Mouse (Mus musculus) heart, postnatal 10 days (tissue): ENCODE results near the gene Rif1. TPM values are rescaled to one million over a fixed set of nuclear protein-coding genes. Genes with fewer than 3 reads are reported as not detected.
"Not testable (repeated sequence)": the region's sequence is repeated elsewhere in the genome, so short reads cannot be mapped to it uniquely, and the experiment has no call there.

Experiments
- DNase-seq, 2 experiments: peaks; one replicate each; pipeline ENCODE4 v3.0.0; 2021
- intact Hi-C: fragments of 180-260 bp; cut with DNase I; formaldehyde crosslinking; loops from one replicate; pipeline ENCODE4 v1.15.1; 2025
- total RNA-seq, 2 experiments: library from RNA; stranded (reverse); gene quantifications; 2 replicates each; pipeline ENCODE4 v1.2.3; 2021

The Rif1 gene
- total RNA-seq, 2 experiments from 2014 or later: 24.4 to 32.7 TPM

DNA sequence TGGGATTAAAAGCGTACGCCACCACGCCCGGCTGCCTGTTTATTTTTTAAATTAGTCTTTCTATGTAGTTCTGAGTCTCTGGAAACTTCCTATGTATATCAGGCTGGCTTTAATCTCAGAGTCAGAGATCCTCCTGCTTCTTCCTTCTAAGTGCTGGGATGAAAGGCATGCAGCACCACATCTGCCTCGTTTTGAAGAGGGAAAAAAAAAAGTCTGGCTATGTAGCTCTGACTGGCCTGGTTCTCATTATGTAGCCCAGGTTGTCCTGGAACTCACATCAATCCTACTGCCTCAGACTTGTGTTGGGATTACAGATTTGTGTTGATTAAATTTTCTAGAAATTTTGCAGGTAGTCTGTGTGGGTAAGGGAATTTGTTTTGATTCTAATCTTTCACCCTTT is 1.8 kb upstream of the Rif1 start:
- intact Hi-C loops: loop anchor here (5.0 kb wide), 1 partner anchor 139 kb away; no protein-coding TSS in a partner anchor

DNA sequence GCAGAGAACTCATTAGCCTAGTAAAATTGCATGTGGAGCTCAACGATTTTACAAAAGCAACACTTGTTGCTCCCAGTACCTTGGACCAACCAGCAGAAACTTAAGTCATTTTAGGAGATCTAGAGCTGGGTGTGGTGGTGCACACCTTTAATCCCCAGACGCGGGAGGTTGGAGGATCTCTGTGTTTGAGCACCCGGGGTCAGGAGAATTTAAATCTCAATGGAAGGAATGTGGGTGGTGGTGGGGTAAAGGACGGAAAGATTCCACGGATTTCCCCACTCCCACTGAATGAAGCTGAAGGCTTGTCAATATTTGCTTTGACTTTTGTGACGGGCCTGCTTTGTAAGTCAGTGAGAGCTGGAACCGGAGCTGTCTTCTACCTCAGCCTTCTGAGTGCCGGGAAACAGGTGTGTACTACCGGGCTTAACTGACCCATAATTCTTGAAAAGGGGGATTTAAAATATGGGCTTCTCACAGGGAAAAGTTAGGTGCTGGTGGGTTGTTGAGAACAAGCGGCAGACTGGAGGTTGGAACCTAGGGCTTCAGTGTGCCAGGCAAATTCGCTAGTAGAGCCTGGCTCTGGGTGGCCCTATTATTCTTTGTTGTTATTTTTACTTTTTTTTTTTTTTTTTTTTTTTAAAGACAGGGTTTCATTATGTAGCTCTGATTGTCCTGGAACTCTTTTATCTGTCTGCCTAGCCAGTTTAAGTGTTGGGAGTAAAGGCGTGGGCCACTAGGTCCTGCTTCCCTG is 1.2 kb upstream of the Rif1 start:
- intact Hi-C loops: loop anchor here (5.0 kb wide), 1 partner anchor 139 kb away; no protein-coding TSS in a partner anchor
- DNase-seq: no peak

More for the DNA sequence above, 1.8 kb upstream of the Rif1 start:
- DNase-seq: no peak

DNA sequence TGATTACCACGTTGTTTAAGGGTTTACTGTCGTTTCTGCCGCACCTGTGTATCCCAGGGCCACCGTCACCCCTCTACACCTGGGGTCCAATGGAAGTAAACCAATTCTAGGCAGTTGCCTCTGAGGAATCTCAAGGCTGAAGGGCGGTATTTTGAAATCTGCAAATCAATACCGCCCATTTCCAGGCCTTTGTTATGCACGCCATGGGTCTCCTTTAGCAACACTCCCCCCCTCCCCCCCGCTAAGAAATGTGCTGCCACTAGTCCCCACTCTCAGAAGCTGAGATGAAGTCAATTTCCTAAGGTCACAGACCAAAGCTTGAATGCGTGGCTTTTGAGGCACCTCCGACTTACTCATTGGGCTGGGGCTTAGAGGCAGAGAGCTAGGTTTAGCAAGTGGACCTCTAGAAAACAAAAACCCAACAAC is 554 bp upstream of the Rif1 start:
- intact Hi-C loops: loop anchor here (2.0 to 5.0 kb wide), 2 partner anchors 99 to 140 kb away; partner anchors contain the start of gene Nmi

DNA sequence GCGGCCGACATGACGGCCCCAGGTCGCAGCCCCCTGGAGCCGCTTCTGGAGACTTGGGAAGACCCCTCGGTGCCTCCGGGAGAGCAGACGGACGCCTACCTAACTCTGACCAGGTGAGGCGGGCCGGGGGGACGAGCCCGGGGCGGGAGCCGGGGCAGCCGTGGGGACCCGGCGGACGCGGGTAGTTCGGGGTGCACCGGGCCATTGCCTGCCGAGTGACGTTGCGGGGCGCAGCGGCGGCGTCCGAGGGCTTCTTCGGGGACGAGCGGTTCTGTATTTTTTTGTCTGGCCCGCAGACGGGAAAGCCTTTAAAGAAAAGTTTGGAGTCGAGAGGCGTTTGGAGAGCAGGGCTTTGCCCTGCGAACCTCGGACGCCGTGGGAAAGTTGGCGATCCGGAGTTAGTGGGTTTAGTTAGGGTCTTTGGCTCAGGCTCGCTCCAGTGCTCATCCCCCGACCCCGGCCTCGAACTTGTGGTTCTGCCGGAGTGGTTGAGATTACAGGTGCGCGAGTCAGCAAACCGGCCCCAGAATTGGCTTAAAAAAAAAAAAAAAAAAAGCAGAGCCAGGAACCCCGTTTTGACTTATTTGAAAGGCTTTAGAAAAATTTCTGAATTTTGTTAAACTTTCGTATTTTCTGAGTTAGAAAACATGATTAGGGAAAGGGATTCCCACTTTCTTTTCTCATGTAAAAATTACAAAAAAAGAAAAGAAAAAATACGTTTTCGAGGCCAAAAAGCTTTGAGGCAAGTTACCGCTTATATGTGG is 691 bp downstream of the Rif1 start:
- peak; percentile 56 to 61 for DNase-seq
- intact Hi-C loops: loop anchor here (2.0 to 5.0 kb wide), 2 partner anchors 101 to 141 kb away; partner anchors contain the start of gene Nmi

More for the DNA sequence above, 554 bp upstream of the Rif1 start:
- peak in 1 of 2 experiments; percentile 6 for DNase-seq

DNA sequence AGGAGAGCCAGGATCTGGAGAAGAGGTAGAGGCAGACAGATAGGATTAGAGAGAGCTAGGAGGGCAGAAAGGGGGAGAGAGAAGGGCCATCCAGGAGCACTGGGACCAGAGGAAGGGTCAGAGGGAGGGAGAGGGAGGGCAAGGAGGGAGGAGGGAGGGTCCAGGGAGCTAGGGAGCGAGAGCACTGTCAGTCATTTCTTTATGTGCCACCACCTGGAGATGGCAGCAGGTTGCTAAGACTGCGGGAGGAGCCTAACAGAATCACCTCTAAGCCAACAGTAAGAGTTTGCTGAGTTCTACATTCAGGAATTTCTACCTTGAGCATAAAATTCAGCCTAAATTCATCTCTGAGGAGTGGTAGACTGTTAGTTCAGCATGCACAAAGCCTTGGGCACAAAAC is 6.0 kb downstream of the Rif1 start:
- no peak for DNase-seq
- intact Hi-C loops: no loop called here

GRCm38 (mm10) chr2:52084013-52084412 is 11.4 kb downstream of the Rif1 start:
- intact Hi-C loops: no loop called here
- no peak for DNase-seq

GRCm38 (mm10) chr2:52084571-52084970 is 11.9 kb downstream of the Rif1 start:
- intact Hi-C loops: no loop called here

GRCm38 (mm10) chr2:52114086-52114485 is 41.5 kb downstream of the Rif1 start:
- intact Hi-C loops: no loop called here
- no peak for DNase-seq

More at GRCm38 (mm10) chr2:52084571-52084970, 11.9 kb downstream of the Rif1 start:
- no peak for DNase-seq

- DNase-seq, intact Hi-C loops: not testable (repeated sequence)
Measured at GRCm38 (mm10) chr2:52131370-52131769, 58.7 kb downstream of the Rif1 start.

- peak; percentile 48 to 53 for DNase-seq
- intact Hi-C loops: no loop called here
Measured at GRCm38 (mm10) chr2:52133351-52133750, 60.7 kb downstream of the Rif1 start.

DNA sequence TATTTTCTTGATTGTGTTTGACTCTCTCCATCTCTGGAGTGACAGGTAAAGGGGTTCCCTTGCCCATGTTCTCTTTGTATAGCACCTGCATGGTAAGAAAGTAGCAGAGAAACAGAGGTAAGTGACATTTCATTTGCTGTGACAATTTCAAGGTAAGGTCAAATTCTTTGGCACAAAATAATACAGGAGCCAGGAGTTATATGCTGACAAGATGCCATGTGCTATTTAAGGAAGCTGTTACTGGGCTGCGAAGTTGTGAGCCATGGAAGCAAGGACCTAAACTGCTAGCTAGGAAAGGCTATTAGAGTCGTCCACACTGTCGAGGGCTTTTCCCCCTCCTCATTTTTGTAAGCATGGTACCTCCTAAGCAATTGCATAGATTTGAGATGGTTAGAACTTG is 80.4 kb downstream of the Rif1 start:
- peak; percentile 20 to 37 for DNase-seq
- intact Hi-C loops: no loop called here

DNA sequence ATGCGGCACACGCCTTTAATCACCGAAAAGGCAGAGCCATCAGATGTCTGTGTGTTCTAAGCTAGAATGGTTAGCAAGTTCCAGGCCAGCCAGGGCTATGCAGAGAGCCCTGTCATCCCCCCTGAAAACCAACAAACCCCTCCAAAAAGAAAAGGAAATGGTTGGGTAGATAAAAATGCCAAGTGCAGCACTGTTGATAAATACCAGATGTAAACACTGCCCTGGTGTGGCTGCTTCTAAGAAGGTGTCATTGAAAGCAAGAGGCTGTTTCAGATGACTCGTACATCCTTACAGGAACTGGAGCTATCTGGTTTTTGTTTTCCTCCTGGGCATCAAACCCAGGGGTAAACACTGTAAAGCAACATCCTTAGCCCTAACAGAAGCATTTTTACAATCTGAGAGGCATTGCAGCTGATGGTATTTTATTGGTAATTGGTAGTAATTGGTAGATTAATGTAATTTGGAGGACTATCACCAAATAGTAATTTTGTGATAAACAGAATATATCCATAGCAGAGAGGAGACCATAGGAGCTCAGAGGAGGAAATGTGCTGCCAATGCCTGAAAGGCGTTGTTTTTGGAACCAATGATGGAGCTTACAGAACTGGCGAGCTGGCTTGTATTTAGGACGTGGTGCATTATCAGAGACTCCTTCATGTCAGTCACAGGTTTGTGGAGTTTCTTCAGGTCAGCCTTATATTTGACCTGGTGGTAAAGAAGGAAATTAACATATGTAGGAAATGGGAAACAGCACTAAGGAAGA is 96.8 kb downstream of the Rif1 start:
- intact Hi-C loops: no loop called here
- DNase-seq: no peak

Other genes starting within 250 kb of the Rif1 start
- 1 to 10 TPM; 8.1 to 8.6 TPM for gene Rbm43, start 137.7 kb upstream of the Rif1 start, total RNA-seq
- 1 to 10 TPM; 6.2 to 8.0 TPM for gene Nmi, start 99.3 kb upstream of the Rif1 start, total RNA-seq
- gene Tnfaip6, start 34.8 kb upstream of the Rif1 start, total RNA-seq: 1 to 10 TPM; 1.9 to 2.6 TPM